Mouse (Mus musculus) left cerebral cortex, adult 11 months (tissue): ENCODE results near the gene Gm20773.
"Not testable (repeated sequence)": the region's sequence is repeated elsewhere in the genome, so short reads cannot be mapped to it uniquely, and the experiment has no call there.

Experiments used
- DNase-seq: peaks from one replicate; pipeline ENCODE4 v3.0.0; 2022; ENCODE audit warnings: low spot score

Gene Gm20773

GRCm38 (mm10) chrY:13493726-13494125 is at the start of gene Gm20773:
TSS of gene Gm20773 (plus strand) at chrY:13494026.
- not testable (repeated sequence) for DNase-seq

GRCm38 (mm10) chrY:13465479-13465878 is 28.3 kb upstream of the Gm20773 start, which contains the start of gene Gm21866:
TSS of gene Gm21866 (minus strand) at chrY:13465579.
- DNase-seq, result not testable (repeated sequence)
